Mouse (Mus musculus) heart, embryonic 15.5 days (tissue): ENCODE results near the gene Rsrp1. TPM values are rescaled to one million over a fixed set of nuclear protein-coding genes. Genes with fewer than 3 reads are reported as not detected.

ENCODE experiments used
- ATAC-seq: fragments of 200-750 bp; cut with Nextera tagmentation; replicated peaks from 2 replicates; pipeline ENCODE4 v1.8.0; 2017; ENCODE audit warnings: low read depth, moderate TSS enrichment; ENCODE audit not compliant: insufficient number of reproducible peaks, insufficient read depth, low FRiP score
- H3K27ac ChIP-seq: fragments of 300-500 bp; sonication (generic); 2 replicates; pipeline ENCODE4 v1.5.1; 2015; ENCODE audit warnings: mild to moderate bottlenecking, inconsistent platforms
- H3K27me3 ChIP-seq: fragments of 300-500 bp; sonication (generic); 2 replicates; pipeline ENCODE4 v1.6.1; 2015; ENCODE audit warnings: inconsistent platforms
- H3K36me3 ChIP-seq: fragments of 300-500 bp; sonication (generic); 2 replicates; pipeline ENCODE4 v1.6.1; 2015; ENCODE audit warnings: mild to moderate bottlenecking, inconsistent platforms
- H3K4me1 ChIP-seq: fragments of 300-500 bp; sonication (generic); replicated peaks from 2 replicates; pipeline ENCODE4 v1.6.1; 2015; ENCODE audit warnings: inconsistent platforms
- H3K4me2 ChIP-seq: fragments of 300-500 bp; sonication (generic); 2 replicates; pipeline ENCODE4 v1.6.1; 2015; ENCODE audit warnings: inconsistent platforms, mild to moderate bottlenecking, moderate library complexity
- H3K4me3 ChIP-seq: fragments of 300-500 bp; sonication (generic); 2 replicates; pipeline ENCODE4 v1.5.1; 2015; ENCODE audit warnings: mild to moderate bottlenecking, inconsistent platforms
- H3K9ac ChIP-seq: fragments of 300-500 bp; sonication (generic); 2 replicates; pipeline ENCODE4 v1.6.1; 2015; ENCODE audit warnings: mild to moderate bottlenecking, inconsistent platforms
- H3K9me3 ChIP-seq: fragments of 300-500 bp; sonication (generic); replicated peaks from 2 replicates; pipeline ENCODE4 v1.6.1; 2016; ENCODE audit warnings: inconsistent platforms
- WGBS: fragments of 180-500 bp; shearing (Covaris S2); methylation state at CpG from one replicate; pipeline ENCODE4 v1.1.7; 2015; ENCODE audit warnings: mixed read lengths; 5-methylcytosine and 5-hydroxymethylcytosine counted together
- polyA plus RNA-seq: library from polyadenylated mRNA; unstranded; fragments of >200 nt; fragmentation: Nextera tagmentation; extraction: Ambion mirVana; gene quantifications from 2 replicates; pipeline ENCODE4 v1.2.1, GENCODE M21; 2015

Rsrp1 gene
- polyA plus RNA-seq, 1 experiment from 2014 or later, result 366 TPM

DNA sequence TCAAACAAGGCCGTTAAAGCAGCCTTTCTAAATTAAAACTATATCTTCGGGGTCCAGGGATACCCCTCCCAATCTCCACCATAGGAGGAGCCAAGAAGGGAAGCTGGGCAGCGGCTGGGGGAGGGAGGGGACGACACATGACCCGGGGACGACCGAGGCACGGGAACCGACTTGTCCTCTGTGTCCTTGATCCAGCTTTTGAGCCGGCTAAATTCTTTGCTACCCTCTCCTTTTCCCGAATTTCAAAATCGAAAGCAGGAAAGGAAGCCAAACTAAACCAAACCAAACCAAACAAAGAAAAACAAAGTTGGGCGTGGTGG lies 507 bp upstream of the Rsrp1 start:
- Histone ChIP-seq H3K4me1 (peaks cover 26% of the 10 kb centered on the region), H3K27ac (peak overlapping the region; percentile 90), H3K36me3 (peaks cover 28% of the 10 kb centered on the region), H3K27me3 (no peaks in the 10 kb centered on the region), H3K4me3 (peak overlapping the region; percentile 96), H3K4me2 (peak overlapping the region; percentile 80), H3K9me3 (no peaks in the 10 kb centered on the region), H3K9ac (peak overlapping the region; percentile 67)
- WGBS, result under 1% methylated on average over 13 of the region's 13 CpGs
- peak; percentile 53; the same call in 1 of the 2 replicates for ATAC-seq

DNA sequence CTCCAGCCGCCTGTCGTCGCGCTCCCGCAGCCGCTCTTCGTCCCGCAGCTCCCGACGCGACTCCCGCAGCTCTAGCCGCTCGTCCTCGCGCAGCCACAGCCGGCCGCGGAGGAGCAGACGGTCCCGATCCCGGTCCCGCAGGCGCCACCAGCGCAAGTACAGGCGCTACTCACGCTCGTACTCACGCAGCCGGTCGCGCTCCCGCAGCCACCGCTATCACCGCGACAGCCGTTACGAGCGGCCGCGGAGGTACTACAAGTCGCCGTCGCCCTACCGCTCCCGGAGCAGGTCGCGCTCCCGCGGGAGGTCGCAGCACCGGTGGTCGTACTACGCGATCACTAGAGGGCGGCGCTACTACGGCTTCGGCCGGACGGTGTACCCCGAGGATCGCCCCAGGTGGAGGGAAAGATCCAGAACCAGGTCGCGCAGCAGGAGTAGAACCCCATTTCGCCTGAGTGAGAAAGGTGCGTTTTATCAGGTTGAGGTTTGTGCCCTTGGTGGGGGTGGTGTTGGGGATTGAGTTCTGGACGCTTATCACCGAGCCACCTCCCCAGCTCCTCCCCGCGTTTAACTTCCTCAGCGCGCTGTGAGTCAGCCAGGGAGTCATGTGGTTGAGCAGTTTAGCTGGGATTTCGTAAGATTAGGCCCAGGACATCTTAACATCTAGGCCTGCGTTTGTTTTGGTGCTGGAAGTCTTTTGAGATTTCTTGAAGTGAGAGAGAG lies 788 bp downstream of the Rsrp1 start:
- Histone ChIP-seq H3K9ac (peak overlapping the region; percentile 97), H3K4me1 (peaks cover 22% of the 10 kb centered on the region), H3K36me3 (peaks cover 35% of the 10 kb centered on the region), H3K4me3 (peak overlapping the region; percentile 96), H3K27me3 (no peaks in the 10 kb centered on the region), H3K4me2 (peak overlapping the region; percentile 80), H3K27ac (peak overlapping the region; percentile 96), H3K9me3 (no peaks in the 10 kb centered on the region)
- ATAC-seq, result peak; percentile 24
- under 1% methylated on average over 75 of the region's 75 CpGs for WGBS

DNA sequence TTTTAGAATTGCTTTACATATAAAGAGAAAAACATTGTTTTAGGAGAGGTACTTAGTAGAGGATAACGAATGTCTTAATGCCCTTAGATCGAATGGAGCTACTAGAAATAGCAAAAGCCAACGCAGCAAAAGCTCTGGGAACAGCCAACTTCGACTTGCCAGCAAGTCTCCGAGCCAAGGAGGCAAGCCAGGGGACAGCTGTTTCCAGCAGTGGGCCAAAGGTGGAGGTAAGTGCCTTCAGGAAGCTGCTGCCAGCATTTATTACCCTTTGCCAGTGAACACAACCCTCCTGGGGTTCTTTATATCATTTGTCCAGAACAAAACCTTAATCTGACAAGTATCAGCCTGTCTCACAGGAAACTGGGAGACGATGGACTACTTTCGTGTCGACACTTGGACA lies 1.8 kb downstream of the Rsrp1 start:
- 51% methylated on average over 8 of the region's 8 CpGs for WGBS
- Histone ChIP-seq H3K27ac (no peak overlapping the region), H3K4me2 (peak overlapping the region; percentile 80), H3K9me3 (no peaks in the 10 kb centered on the region), H3K36me3 (peaks cover 35% of the 10 kb centered on the region), H3K9ac (peak overlapping the region; percentile 49; the same call in 1 of the 2 replicates), H3K27me3 (no peaks in the 10 kb centered on the region), H3K4me1 (peaks cover 28% of the 10 kb centered on the region), H3K4me3 (peak overlapping the region; percentile 96)
- no peak for ATAC-seq

DNA sequence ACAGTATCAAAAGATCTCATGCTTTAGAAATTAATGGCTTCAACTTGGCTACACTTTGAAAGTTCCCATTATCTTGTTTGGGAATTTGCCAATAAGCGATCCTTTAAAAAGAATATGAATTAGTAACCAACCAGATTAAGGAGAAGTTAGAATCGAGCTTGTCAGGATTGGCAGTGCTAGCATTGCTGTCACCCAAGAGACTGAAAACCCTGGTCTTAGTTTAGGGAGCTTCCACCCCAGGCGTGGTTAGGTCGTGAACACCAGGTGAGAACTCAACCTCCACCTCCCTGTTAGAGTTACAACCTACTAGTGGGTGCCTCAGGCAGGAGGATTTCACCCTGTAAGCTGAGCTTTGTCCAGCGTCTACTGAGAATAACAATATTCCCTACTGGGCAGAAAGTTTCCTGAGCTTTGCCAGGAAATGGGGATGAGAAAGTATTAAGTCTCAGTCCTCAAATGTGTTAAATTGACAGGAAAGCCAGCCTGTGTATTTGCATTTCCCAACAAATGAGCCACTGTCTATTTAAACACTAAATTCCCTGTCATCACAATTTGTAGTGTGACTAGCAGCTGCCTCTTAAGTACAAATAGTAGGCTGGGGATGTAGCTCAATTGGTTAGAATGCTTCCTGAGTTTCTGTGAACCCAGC lies 4.5 kb downstream of the Rsrp1 start:
- peaks cover 32% of the 10 kb centered on the region for H3K4me1 ChIP-seq
- no peak overlapping the region for H3K4me2 ChIP-seq
- no peaks in the 10 kb centered on the region for H3K9me3 ChIP-seq
- peaks cover 35% of the 10 kb centered on the region for H3K36me3 ChIP-seq
- no peaks in the 10 kb centered on the region for H3K27me3 ChIP-seq
- H3K27ac ChIP-seq, result no peak overlapping the region
- H3K4me3 ChIP-seq, result no peak overlapping the region
- WGBS, result 62% methylated on average over 5 of the region's 5 CpGs
- no peak overlapping the region for H3K9ac ChIP-seq
- no peak for ATAC-seq

DNA sequence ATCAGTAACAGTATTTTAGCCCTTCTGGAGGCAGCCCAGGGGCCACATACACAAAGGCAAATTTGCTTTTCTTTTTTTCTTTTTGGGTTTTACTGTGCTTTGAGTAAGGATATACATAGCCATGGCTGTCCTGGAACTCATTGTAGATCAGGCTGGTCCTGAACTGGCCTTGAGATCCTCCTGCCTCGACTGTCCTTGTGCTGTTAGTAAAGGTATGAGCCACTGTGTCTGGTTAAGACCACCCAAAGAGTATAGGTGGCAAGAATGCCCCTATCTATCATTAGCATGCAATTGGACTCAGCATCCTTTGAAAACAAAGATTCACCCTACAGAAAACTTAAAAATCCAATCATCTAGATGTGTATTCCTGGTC lies 5.1 kb downstream of the Rsrp1 start:
- Histone ChIP-seq H3K4me1 (peaks cover 32% of the 10 kb centered on the region), H3K36me3 (peaks cover 35% of the 10 kb centered on the region), H3K9me3 (no peaks in the 10 kb centered on the region), H3K9ac (no peak overlapping the region), H3K27me3 (no peaks in the 10 kb centered on the region), H3K4me3 (no peak overlapping the region), H3K27ac (no peak overlapping the region), H3K4me2 (no peak overlapping the region)
- whole genome bisulfite sequencing, result 73% methylated on average over 1 of the region's 1 CpGs
- no peak for ATAC-seq

DNA sequence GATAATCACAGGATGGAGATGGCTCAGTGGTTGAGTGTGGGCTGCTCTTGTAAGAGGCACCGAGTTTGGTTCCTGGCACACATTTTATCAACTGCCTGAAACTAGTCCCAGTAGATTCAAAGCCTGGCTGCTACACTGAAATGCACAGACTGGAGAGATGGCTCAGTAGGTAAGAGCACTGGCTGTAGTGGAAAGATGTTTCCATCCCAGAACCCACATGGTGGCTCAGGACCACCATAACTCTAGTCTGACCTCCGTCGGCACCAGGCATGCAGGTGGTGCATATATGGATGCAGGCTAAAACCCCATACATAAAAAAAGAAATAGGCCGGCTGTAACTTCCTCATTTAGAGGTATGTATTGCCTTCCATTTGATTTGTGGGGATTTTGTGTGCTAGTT lies 6.1 kb downstream of the Rsrp1 start:
- peaks cover 44% of the 10 kb centered on the region for H3K36me3 ChIP-seq

DNA sequence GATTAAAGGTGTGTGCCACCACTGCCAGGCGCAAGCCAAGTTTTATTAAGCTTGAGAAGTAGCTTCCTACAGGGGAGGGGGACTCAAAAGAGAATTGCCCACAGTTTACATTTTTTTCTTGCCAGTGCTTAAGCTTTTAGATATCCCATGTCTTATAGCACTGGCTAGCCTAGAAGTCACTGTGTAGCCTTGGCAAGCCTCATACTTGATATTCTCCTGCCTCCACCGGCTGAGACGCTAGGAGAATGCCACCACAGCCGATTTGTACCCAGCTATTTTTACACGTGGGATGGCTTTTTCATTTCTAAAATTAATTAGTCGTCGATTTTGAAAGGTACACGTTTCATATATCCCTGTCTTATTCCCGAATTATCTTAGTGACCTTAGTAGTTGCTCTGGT lies 6.8 kb downstream of the Rsrp1 start:
- peaks cover 49% of the 10 kb centered on the region for H3K36me3 ChIP-seq
- ATAC-seq, result no peak
- peak overlapping the region; percentile 96 for H3K4me3 ChIP-seq
- H3K27ac ChIP-seq, result peak overlapping the region; percentile 83
- H3K27me3 ChIP-seq, result no peaks in the 10 kb centered on the region
- peaks cover 30% of the 10 kb centered on the region for H3K4me1 ChIP-seq
- WGBS, result 20% methylated on average over 9 of the region's 9 CpGs
- peak overlapping the region; percentile 51; the same call in 1 of the 2 replicates for H3K9ac ChIP-seq
- H3K9me3 ChIP-seq, result no peaks in the 10 kb centered on the region
- peak overlapping the region; percentile 71 for H3K4me2 ChIP-seq

More for the DNA sequence above, 6.1 kb downstream of the Rsrp1 start:
- Histone ChIP-seq H3K4me3 (no peak overlapping the region), H3K9me3 (no peaks in the 10 kb centered on the region), H3K4me2 (no peak overlapping the region), H3K4me1 (peaks cover 32% of the 10 kb centered on the region), H3K9ac (no peak overlapping the region), H3K27me3 (no peaks in the 10 kb centered on the region), H3K27ac (peak overlapping the region; percentile 5; the same call in 1 of the 2 replicates)
- WGBS, result 73% methylated on average over 4 of the region's 4 CpGs
- ATAC-seq, result no peak

DNA sequence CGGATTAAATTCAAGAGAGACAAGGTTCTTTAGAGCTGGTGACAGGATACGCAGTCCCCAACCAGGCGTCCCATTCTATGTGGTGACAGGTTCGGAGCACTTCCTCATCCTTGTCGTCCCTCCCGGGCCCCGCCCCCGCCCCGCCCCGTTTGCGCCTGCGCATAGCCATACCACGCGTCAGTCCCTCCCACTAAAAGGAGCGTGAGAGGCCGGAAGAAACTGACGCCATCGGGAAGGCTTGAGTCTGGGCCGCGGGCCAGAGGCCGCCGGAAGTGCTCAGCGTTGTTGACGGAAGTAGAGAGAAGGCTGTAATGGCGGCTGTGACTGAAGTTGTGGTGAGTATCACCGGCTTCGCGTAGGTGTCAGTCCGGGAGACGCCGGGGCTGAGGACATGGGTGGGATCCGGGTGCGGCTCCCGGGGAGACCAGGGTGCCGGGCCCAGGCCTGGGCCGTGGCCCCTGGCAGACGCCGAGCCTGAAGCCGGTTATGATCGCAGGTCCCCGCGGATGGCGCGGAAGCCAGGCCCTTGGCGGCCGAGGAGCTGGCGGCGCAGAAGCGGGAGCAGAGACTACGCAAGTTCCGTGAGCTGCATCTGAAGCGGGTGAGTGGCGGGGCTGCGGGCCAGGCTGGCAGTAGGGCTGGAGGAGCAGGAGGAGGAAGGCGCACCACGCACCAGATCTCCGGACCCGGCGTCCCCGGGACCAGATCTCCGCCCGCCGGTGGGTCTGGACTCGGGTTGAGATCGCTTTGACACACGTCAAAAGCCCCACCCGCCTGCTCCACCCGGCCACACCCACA lies 7.5 kb downstream of the Rsrp1 start, which contains the start of gene Syf2:
Gene Syf2 (plus strand): TSS at position 215 of the 798 bp plus-strand sequence.
- ATAC-seq, result peak; percentile 93
- peaks cover 49% of the 10 kb centered on the region for H3K36me3 ChIP-seq
- WGBS, result 0% methylated on average over 67 of the region's 68 CpGs

DNA sequence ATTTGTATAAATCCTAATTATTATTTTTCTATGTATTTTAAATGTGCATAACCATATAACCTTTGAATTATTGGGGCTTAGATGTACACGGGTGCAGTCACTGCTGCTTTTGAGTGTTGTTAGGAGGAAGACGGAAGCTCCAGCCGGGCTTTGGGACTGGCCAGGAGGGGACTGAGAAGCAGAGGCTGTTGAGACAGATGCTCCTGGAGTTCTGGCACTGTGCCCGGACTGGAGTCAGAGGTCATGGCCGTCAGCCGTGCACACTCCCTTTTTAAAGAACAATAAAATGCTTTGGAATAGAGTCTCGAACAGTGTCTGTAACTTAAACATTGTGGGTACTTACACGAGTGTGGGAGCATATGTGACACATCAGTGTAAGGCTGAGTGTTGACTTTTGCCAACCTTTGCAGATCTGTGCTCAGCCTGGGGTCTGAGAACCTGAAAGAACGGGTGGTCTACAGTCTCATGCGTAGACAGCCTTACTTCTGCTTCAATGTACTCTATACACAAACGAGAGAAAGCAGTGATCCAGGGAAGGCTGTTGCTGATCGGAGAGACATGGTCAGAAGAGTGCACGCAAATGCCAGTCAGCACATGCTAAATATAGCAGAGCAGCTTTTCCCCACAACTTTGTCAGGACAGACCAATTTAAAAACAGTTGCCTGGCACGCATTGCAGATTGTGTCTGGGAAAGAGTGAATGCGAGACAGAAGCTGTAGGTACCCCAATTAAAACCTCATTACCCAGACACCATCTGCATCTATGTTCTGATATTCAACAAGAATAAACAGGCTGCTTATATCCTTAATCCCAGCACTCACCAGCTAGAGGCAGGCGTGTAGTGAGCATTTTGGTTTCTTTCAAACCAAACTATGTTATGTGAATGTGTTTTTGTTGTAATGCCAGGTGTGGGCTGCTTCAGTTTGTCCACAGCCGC lies 14.1 kb downstream of the Rsrp1 start:
- Histone ChIP-seq H3K4me2 (peak overlapping the region; percentile 56), H3K27me3 (peaks cover 4% of the 10 kb centered on the region; the same call in 1 of the 2 replicates), H3K36me3 (peaks cover 36% of the 10 kb centered on the region), H3K27ac (peak overlapping the region; percentile 95), H3K9me3 (no peaks in the 10 kb centered on the region), H3K4me1 (peaks cover 23% of the 10 kb centered on the region), H3K4me3 (0 out of 2 replicates have a peak overlapping the region, but pooled peaks have one; percentile 17), H3K9ac (peak overlapping the region; percentile 17)
- peak; percentile 71 for ATAC-seq
- WGBS, result 33% methylated on average over 17 of the region's 17 CpGs

More for the DNA sequence above, 7.5 kb downstream of the Rsrp1 start, which contains the start of gene Syf2:
- Histone ChIP-seq H3K9ac (peak within 1 kb of the TSS; percentile 84), H3K27ac (peak within 1 kb of the TSS; percentile 83), H3K9me3 (no peaks in the 10 kb centered on the region), H3K4me3 (peak within 1 kb of the TSS; percentile 96), H3K27me3 (no peaks in the 10 kb centered on the region), H3K4me2 (peak within 1 kb of the TSS; percentile 89), H3K4me1 (peaks cover 23% of the 10 kb centered on the region)

DNA sequence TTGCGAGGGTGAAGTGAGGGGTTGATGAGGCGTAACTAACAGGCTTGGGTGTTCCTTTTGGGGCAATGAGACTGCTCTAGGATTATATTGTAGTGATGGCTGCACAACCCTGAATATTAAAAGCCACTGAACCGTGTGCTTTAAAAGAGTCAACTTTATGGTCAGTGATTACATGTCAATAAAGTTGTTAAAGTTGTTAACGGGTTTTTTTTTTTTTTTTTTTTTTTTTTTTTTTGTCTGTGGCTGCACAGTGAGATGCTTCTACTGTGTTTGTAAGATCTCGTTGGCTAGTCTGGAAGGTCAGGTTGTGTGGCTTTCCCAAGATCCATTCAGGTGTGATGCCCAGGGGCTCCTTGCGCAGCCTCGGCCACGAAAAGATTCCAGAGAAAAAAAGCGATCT lies 16.5 kb downstream of the Rsrp1 start:
- Histone ChIP-seq H3K4me3 (no peak overlapping the region), H3K4me1 (peaks cover 25% of the 10 kb centered on the region), H3K36me3 (peaks cover 23% of the 10 kb centered on the region), H3K9me3 (no peaks in the 10 kb centered on the region), H3K9ac (no peak overlapping the region), H3K27me3 (peaks cover 24% of the 10 kb centered on the region), H3K4me2 (peak overlapping the region; percentile 40; the same call in 1 of the 2 replicates), H3K27ac (no peak overlapping the region)
- no peak for ATAC-seq
- WGBS, result 70% methylated on average over 9 of the region's 9 CpGs
